Mouse (Mus musculus): Measurements from ENCODE around the gene Smurf2.
"Not testable (repeated sequence)": the region's sequence is repeated elsewhere in the genome, so short reads cannot be mapped to it uniquely, and the experiment has no call there.

Gene Smurf2

DNA sequence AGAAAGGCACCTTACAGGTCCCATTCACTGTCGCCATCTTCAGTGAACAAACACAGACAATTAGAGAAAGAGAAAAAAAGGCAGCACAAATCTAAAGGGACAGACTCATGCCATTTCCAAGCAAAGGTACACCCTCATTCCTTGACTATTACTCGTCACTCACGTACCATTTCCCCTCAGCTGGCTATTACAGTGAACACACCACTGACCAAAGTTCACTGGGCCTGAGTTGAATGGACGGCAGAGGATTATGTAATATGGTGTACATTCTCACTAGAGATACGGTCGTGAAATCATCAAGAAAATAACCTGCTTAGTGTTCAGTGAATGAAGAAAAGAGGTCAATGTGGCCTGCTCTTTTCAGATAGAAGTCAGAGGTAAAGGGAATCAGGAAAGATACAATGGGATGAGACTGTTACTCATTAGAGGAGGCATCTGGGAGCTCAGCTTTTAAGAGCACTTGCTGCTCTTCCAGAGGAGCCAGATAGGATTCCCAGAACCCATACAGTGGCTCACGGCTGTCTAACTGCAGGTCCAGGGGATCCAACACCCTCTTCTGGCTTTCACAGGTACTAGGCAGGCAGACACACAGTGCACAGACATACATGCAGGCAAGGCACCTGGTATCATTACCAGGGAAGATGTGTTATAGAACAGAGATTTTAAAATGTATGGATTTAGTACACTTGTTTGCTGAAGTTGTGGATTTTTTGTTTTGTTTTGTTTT is 107.9 kb downstream of the Smurf2 start:
- no peak for DNase-seq (ENCODE audit: low spot score in 2 of 2)

DNA sequence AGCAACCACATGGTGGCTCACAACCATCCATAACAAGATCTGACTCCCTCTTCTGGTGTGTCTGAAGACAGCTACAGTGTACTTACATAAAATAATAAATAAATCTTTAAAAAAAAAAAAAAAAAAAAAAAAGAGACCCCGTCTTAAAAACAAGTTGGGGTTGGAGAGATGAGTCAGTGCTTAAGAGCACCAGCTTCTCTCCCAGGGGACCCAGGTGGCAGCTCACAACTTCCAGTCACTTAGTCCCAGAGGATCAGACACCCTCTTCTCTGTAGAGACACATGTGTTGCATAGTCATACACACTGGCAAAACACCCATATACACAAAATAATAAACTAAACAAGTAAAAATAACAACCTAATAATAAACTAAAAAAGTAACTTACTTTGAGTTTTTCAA is 113.1 kb downstream of the Smurf2 start:
- DNase-seq (ENCODE audit: low spot score in 2 of 2), result not testable (repeated sequence)

DNA sequence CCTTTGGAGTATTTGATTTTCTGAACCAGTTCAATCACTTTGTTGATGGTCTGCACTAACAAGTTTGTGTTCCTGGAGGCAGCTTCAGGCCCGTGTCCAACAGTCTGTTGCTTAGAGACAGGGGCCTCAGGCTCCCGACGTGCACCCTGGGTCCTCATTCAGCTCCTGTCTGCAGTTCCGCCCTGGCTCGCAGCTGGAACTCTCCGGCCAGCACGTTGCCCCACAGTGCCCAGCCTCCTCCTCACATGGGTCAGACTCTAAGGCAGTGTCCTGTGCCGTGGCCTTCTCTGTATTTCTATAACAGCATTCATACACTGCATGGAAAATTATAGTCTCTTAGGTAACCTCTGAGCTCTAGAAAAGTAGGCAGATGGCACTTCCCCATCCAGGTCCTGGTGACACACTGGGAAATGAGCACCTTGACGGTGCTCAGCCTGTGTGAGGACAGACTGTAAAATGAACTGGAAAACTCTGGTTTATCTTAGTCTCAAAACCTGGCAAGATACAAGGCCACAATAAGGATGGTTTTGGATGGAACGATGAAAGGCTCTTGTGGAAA is 118.4 kb downstream of the Smurf2 start:
- no peak for DNase-seq (ENCODE audit: low spot score in 2 of 2)

DNA sequence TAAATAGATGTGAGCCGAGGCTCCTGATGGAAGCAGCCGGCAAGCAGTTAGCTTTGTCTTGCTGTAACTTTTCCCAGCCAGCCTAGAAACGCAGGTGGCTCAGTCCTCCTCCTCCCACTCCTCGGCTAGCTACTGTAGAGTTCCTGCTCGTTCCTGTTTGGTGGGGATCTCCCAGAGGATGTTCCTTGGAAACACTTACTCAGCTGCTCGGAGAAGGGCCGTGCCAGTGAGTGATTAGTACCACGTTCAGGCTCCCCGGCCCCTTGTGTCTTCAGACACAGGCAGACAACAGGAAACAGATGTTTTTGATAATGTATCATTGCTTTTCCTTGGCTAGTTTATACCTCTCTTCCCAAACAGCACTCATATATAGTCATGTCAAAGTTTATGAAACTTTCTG is 124.8 kb downstream of the Smurf2 start:
- no peak for DNase-seq (ENCODE audit: low spot score in 2 of 2)

DNA sequence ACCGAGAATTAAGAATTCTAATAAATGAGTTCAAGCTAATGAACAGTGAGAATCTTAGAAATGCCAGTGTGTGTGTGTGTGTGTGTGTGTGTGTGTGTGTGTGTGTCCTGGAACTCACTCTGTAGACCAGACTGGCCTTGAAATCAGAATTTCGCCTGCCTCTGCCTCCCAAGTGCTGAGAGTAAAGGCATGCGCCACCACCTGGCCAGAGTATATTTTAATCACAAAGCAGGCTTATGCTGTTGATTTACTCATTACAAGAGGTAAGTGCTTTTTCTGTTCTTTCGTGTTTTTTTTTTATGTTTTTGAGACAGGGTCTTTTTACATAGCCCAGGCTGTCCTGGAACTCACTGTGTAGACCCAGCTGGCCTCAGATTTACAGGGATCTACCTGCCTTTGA is 126.7 kb downstream of the Smurf2 start:
- no peak for DNase-seq (ENCODE audit: low spot score in 2 of 2)

DNA sequence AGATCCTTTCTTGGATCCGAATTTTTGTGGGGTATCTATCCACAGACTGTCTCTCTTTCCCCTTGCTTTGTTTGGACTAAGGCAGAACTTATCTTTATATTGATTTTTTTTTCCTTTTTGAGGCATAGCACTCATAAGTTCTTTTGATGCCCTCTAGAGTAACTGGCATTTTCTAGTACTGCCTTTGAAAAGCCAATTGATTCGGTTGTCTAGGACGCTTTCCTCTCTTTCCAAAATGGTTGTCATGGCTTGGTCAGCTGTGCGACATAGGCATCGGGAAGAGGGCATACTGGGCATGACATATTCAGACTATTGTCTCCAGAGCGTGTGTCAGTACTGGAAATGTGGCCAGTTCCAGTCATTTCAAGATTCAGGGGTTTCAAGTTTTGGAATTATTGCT is 130.9 kb downstream of the Smurf2 start:
- DNase-seq (ENCODE audit: low spot score in 2 of 2), result no peak

DNA sequence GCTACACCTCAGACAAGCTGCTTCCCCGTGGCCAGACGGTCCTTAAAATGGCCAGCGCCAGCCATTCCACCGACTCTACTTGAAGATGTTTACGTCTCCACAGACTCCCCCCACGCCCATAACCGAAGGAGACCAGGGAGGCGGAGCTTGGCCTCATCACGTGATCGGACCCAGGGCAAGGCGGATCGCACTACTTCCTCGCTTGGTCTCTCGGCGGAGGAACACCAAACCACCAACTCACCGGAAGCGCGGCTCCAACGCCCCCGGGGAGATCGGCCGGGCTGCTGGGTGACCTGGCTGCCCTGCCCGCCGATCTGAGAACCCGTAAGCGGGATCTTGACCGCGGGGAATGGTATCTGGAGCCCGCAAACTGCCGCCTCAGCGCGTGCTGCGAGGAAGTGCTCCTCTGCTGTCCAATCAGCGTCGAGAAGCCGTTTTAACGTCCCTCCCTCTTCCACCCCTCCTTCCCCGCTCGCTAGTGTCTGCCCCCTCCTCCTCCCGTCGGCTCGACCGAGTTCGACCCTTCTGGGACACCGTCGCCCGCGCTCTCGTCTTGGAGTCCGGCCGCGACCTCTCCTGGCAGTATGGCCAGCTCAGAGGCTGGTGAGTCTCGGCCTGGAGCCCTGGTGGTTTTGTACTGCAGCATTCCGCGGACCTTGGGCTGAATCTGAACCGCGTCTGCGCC is 131.6 kb downstream of the Smurf2 start, which contains the start of the genes Ddx5 and Cep95:
TSS of gene Ddx5 (minus strand) at position 411 of the 685 bp plus-strand sequence.
TSS of gene Cep95 (plus strand) at position 478 of the 685 bp plus-strand sequence.
- peak; percentile 97 for DNase-seq (ENCODE audit: low spot score in 2 of 2)

DNA sequence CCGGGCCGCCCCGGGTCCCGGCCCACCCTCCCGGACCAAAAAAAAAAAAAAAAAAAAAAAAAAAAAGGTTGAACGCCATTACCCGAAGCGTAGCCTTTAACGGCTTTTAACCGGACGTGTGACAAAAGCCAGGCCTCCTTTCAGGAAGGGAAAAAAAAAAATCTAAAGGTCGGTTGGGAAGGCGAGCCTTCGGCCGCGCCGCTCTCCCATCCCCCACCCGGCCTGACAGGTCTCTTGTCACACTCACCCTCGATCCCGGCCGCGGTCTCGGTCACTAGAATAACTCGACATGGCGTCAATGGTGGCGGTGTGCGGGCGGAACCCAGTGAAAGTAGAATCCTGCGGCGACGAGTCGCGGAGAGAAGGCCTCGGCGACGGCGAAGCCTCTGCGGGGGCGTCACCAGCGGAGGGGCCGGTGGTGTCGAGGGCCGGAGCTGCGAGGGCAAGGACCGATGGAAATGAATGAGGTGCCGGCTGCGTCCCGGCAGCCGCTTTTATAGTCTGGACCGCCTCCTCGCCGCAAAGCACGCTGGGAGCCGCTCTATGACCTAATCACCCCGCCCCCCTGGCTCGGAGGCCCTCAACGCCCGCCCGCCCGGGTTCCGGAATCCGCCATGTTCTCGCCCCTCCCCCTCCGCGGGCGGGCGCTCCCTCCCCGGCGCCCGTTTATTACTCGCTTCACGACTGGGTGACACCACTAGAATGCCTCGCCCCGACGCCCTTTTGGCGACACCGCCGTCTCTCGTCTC is 132.3 kb downstream of the Smurf2 start:
- DNase-seq (ENCODE audit: low spot score in 2 of 2), result peak; percentile 100

DNA sequence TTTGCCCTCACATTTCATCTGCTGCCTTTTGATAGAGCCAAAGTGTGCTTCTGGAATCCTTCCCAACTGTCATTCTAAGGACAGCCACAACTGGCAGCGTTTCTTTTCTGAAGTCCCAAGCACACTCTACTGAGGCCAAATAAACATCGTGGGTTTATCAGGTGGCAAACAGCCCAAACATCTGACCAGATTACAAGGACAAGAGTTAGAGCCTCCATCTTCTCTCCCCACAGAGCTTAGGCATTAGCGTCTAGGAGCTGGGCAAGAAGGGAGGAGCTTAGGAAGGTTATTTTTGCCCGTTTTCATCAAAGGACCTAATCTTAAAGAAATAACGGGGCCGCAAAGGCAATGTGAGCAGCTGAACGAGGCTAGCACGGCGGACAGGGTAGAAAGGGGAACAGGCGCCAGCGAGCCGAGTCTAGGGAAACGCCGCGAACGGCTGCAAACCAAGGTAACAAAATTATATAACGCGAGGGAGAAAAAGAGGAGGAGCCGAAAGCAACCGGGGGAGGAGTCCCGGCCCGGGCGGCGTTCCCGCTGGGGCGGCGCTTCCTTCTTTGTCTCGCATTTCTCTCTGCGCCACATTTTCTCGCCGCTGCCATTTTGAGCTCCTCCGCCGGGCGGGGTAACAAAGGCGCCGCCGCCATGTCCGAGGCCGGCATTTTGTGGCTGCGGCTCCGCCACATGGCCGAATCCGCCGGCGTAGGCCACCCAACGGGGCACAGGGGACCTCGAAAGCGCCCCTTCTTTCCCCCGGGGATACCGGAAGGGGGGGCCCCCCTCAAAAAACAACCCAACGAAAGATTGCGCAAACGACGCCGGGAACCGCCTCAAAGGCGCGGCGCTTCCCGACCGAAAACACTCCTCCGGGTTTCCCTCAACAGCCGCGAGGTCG is 133.1 kb downstream of the Smurf2 start:
- peak; percentile 92 to 95 for DNase-seq (ENCODE audit: low spot score in 2 of 2)

DNA sequence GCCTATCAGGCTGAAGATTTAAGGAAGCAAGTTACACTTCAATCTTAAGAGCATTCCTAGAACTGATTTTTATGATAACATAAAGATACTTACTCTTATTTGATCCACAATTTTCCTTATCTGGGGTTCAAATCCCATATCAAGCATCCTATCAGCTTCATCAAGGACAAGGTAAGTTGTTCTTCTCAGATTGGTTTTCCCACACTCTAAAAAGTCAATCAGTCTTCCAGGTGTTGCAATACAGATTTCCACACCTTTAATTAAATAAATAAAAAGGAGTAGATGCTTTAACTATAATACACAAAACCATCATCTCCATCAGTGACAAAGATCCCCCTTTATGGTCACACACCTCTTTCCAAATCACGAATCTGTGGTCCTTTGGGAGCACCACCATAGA is 135.5 kb downstream of the Smurf2 start:
- no peak for DNase-seq (ENCODE audit: low spot score in 2 of 2)

DNA sequence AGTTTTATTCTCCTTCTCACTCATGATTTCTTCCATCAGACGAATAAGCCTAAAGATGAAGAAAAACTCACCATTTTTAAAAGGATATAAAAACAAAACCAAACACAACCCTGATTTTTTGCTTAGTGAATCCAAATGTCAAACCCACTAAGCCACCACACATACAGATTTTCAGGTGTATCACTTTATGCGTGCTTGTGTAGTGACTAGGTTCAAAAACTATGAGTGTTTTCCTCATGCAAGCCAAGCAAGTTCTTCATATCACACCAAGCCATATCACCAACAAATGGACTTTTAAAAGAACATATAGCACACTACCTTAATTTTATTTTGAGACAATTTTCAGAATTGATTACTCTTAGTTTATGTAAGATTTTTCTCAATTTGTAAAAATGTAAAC is 136.0 kb downstream of the Smurf2 start:
- DNase-seq (ENCODE audit: low spot score in 2 of 2), result no peak

DNA sequence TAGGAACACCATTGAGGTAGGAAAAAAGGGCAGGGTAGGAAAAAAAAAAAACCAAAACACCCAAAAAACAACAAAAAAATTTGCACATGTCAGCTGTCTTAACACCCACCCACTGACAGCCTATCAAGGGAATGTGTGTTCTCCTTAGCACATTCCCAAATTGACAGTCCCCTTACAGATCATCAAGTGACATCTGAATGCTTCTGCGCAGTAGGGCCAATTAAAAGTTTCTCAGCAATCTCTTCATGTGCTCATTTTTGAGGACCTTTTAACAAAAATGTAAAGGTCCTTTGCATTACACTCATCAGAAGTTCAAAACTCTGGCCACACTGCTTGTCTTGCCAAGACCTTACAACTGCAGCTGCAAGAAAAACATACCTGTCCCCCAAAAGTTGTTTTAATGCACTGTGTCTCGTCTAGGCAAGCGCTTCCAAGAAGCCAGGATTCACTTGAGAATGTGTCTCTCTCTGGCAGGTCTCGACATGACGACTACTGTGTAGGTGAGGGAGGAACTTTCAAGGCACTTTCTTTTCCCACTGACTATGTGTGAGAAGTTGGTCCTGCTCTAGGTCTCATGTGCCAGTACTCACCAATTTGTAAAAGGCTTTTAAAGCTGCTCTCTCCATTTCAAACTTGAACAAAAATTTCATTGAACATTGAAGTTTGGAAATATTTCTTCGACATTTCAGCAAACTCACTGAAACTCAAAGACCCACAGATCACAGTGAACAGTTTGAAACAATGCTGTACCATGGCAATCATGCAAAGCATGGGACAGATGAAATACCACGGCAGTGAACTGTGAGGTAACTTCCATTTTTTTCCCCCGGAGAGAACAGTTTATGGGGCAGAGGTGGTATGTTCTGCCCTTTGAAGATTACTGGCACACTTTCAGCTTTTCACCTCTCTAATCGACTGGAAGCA is 137.4 kb downstream of the Smurf2 start:
- no peak for DNase-seq (ENCODE audit: low spot score in 2 of 2)

DNA sequence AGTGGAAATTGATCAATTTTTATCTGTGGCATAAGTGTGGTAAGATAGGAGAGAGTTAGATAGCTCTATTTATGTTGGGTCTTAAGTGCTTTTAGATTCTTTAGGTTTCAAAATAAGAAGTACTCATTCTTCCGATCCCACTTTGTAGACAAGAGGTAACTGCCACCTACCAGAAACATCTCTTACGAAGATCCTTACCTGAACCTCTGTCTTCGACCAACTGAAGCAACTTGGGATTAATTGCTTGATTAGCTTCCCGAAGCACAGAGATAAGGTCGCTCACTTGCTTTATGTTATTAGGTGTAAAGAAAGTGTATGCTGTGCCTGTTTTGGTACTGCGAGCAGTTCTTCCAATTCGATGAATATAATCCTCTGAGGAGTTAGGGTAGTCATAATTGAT is 138.2 kb downstream of the Smurf2 start:
- DNase-seq (ENCODE audit: low spot score in 2 of 2), result not testable (repeated sequence)

DNA sequence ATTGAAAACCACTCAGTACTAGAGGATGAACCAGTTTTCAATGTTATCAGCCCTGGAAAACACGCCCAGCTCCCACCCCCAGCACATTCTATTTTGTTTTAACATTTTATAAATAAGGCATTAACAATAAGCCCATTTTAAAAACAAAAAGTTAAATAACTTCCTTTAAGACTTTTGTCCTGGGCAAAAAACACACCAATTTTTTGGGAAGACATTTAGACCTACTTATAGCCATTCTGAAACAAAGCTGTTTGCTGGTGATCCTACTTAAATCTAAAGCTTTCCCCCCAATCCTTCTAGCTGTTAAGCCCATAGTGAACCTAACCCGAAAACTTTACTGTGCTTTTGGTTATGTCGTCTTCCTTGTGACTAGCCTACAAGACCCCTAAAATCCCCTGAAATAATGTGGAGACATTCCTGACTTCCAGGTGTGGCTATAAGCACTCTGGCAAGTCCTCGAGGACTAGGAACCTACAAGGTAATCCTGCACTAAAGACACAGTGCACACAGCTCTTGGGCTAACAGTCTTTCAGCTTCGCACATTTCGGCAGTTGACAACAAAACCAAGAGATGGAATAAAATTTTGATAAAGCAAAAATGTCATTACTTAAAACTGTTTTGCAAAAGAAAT is 139.8 kb downstream of the Smurf2 start:
- DNase-seq (ENCODE audit: low spot score in 2 of 2), result no peak

DNA sequence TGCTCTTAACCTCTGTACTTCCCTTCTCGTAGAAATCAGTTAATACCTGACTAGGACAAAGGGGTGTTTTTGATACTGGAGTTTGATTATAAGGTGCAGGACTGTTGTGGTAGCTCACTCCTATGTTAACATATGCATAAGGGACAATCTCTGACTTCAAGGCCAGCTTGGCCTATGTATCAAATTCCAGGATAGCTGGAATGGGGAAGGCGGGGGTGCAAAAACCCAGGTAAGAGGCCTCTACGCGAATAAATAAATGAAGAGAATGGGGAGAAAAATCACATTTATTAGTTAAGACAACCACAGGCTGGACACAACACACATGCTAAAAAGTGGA is 140.5 kb downstream of the Smurf2 start:
- DNase-seq (ENCODE audit: low spot score in 2 of 2), result peak in 1 of 2 experiments; percentile 57

DNA sequence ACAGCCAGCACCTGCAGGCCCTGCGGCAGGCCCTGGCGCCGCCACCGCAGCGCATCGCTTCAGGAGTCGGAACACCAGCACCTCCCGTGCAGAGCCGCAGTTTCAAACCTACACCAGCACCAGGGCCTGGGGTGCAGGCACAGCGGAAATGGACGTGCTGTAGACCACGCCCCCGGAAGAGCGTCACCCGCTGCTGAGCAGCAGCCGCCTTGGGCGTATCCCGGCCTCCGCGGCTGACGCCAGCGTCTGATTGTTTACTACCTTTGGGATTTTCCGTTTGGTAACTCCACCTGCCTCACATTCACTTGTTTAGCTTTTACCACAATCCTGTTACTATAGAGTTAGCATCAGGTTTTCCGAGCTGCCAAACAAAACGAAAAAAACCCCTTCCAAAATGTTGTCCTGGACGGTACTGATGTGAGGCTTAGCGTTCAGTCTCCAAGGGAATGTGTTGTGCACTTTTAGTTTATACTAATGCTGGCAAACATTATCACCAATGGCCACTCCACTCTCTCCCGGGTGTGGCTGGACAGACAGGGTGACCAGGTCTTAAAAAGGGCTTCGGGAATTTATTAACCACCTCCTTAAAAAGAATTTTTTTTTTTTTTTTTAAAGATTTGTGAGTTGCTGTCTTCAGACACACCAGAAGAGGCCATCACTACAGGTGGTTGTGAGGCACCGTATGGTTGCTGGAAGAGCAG is 141.0 kb downstream of the Smurf2 start, which contains the start of gene Polg2:
TSS of gene Polg2 (minus strand) at position 150 of the 701 bp plus-strand sequence.
- peak; percentile 89 to 95 for DNase-seq (ENCODE audit: low spot score in 2 of 2)

DNA sequence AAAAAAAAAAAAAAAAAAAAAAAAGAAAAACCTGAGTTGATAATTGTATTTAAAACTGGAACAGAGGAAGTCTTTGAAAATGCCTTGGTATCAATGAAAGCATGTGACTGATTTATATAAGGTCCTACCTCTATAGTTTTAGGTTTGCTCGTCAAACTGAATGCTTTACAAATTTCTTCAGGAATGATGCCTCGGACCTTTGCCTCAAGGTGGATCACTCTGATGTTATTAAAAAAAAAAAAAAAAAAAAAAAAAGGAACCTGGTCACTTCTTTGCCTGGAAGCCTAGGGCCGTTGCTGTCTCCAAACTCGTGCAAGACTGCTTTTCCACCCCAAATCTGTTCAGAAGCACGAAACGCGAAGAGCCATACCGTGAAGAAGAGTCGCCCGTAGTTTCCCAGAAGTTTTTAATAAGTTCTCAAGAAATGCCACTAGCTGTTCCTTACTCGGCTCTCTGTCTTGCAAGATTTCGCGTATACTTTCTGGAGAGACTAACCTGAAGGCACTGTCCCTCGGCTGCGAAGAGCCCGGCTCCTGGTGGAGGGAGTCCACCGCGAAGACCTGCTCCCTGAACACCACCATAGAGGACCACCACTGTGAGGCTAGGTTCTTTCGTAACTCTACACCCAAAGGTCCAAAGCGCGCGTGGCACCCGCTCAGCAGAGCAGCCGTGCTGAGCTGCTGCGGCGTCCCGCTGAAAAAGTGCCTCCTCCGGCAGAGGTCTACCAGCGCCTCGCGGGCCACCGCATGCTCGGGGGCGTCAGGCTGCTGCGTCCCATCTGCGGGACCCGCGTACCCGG is 141.7 kb downstream of the Smurf2 start:
- DNase-seq (ENCODE audit: low spot score in 2 of 2), result no peak

DNA sequence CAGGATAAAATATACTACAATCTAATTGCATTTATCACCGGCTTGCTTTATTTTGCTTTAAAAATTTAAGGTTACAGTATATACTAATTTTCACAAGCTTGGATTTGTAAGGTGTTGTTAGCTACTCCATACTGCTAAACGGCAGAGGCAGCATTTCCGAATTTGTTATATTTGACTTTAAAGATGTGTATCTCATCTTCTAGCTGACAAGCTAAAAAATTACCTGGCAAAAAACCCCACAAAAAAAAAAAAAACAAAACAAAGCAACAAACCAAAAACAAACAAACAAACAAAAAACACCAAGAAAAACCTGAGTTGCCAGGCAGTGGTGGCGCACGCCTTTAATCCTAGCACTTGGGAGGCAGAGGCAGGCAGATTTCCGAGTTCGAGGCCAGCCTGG is 142.4 kb downstream of the Smurf2 start:
- no peak for DNase-seq (ENCODE audit: low spot score in 2 of 2)

Measured in spleen, postnatal 4 days (tissue).